Mouse (Mus musculus): ENCODE data around the gene Phlda2. TPM values are rescaled to one million over a fixed set of nuclear protein-coding genes. Genes with fewer than 3 reads are reported as not detected.
A peak's percentile ranks its signal among the peaks of the same experiment; 100 is the strongest.

Gene Phlda2
- polyA plus RNA-seq, 1 experiment from 2014 or later = 0.54 TPM

DNA sequence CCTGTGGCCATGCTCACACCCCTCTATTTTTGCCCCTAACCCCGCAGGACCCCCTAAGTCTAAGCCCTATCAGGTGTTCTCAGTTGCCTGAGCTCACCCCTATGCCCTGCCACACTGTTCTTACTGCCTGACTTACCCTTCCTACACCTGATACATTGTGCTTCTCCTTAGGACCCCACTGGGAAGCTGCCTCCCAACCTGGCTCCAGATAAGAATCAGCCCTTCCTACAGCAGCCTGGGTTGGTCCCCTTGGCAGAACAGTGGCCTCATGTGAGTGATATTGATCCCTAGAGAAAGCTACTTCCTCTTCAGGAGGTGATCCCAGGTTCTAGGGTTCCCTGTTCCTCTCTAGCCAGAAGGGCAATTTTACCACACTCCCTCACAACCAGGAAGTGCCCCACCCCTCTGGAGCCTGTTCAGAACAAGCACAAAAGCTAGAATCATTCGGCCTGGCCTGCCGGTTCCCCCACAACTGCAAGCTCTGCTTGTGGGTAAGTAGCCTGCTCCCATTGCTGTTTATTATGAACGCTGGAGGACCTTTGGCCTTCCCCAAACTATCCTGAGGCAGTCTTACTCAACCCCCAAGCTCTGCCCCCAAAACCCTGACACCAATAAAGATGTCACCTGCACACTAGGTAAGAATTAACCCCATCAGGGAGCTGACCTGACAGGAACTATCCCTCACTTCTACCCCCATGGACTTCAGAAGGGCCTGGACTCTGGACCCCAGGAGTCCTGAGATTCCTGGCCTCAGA, 29.4 kb downstream of the Phlda2 start, which contains the start of gene Slc22a18:
TSS of gene Slc22a18 (plus strand) at position 390 of the 755 bp plus-strand sequence.
- Histone ChIP-seq H3K4me1 (replicated peaks) (no peaks in the 10 kb centered on the region), H3K9ac (no peak within 1 kb of the TSS), H3K9me3 (no peaks in the 10 kb centered on the region), H3K27ac (replicated peaks) (no peak within 1 kb of the TSS), H3K27me3 (no peaks in the 10 kb centered on the region), H3K4me2 (no peak within 1 kb of the TSS), H3K36me3 (no peaks in the 10 kb centered on the region), H3K4me3 (no peak within 1 kb of the TSS)
- no peak for ATAC-seq (ENCODE audit: low FRiP score, low read depth)
- 41% methylated on average over 4 of the region's 4 CpGs for WGBS

DNA sequence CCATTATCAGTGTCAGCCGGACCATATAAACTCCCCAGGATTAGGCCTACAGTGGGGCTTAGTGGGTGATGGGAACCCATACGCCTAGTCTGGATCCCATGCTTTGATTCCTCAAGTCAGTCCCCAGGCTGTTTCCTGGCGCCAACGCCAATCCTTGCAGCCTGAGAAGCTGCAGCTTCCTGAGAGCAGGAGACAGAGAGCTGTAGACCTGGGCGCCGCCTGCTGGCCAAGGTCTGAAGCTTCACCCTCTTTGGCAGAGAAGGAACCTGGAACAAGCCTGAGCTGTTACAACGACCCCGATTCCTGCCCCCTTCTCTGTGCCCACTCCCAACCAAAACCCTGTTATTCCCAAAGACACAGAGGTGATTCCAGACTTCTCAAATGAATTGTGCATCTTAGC, 33.0 kb downstream of the Phlda2 start:
- Histone ChIP-seq H3K4me1 (replicated peaks) (peaks cover 6% of the 10 kb centered on the region; the same call in 1 of the 2 replicates), H3K9ac (no peak overlapping the region), H3K27ac (replicated peaks) (no peak overlapping the region), H3K36me3 (no peaks in the 10 kb centered on the region), H3K27me3 (peaks cover 7% of the 10 kb centered on the region; the same call in 1 of the 2 replicates), H3K9me3 (no peaks in the 10 kb centered on the region), H3K4me2 (no peak overlapping the region), H3K4me3 (no peak overlapping the region)
- ATAC-seq (ENCODE audit: low FRiP score, low read depth) = 0 out of 2 replicates have a peak, but pooled peaks have one; percentile 21
- 19% methylated on average over 8 of the region's 8 CpGs for WGBS

DNA sequence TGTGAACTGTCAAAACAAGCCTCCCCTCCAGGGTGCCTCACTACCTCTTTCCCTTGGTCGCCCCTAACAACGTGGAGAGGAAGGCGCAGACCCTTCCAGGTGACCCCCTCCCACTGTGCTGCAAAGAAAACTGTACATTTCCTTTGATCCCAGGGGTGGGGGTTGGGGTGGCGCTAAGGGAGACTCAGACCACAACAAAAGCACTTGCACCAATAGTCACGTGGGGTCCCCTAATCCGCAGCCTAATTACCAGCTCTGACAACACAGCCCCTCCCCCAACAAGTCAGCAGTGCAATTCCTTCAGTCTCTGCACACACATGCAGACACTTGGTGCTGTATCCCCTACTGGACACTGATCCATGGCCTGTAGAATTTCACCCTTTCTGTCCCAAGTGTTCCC, 35.2 kb downstream of the Phlda2 start:
- Histone ChIP-seq H3K4me1 (replicated peaks) (peaks cover 15% of the 10 kb centered on the region; the same call in 1 of the 2 replicates), H3K27ac (replicated peaks) (no peak overlapping the region), H3K9ac (no peak overlapping the region), H3K36me3 (no peaks in the 10 kb centered on the region), H3K9me3 (no peaks in the 10 kb centered on the region), H3K4me2 (no peak overlapping the region), H3K27me3 (peaks cover 9% of the 10 kb centered on the region; the same call in 1 of the 2 replicates), H3K4me3 (no peak overlapping the region)
- no peak for ATAC-seq (ENCODE audit: low FRiP score, low read depth)
- 6% methylated on average over 6 of the region's 6 CpGs for WGBS

DNA sequence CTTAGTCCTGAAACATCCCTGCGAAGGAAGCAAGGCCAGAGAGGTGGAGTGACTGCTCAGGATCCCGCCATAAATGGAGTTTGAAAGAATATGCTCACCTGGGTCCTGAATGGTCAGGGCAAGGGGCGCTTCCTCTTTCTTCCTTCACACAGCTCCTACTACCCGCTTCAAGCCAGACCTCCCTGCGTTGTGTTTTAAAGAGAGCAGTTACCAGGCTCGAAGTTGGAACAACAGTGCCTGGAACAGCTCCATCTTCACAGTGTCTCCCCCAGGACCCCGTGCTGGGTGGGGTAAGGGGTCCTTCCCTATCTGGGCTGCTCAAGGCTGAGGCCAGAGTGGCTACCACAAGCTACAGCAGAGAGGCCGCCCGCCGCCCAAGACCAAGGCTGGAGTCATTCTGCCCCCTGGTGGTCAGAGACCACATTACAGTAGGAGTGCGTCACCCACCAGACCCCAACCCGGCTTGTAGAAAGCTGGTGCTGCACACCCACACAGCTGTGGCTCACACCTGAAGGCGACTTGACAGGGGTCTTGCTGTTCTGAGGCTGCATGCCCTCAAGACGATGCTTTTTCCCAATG, 36.8 kb downstream of the Phlda2 start:
- Histone ChIP-seq H3K4me2 (no peak overlapping the region), H3K9me3 (no peaks in the 10 kb centered on the region), H3K4me3 (no peak overlapping the region), H3K36me3 (no peaks in the 10 kb centered on the region), H3K4me1 (replicated peaks) (peaks cover 15% of the 10 kb centered on the region; the same call in 1 of the 2 replicates), H3K27ac (replicated peaks) (no peak overlapping the region), H3K27me3 (peaks cover 11% of the 10 kb centered on the region), H3K9ac (no peak overlapping the region)
- ATAC-seq (ENCODE audit: low FRiP score, low read depth) = peak; percentile 27; the same call in 1 of the 2 replicates
- WGBS = 29% methylated on average over 14 of the region's 14 CpGs

GRCm38 (mm10) chr7:143464811-143465560, 38.0 kb downstream of the Phlda2 start:
- Histone ChIP-seq H3K27ac (replicated peaks) (no peak overlapping the region), H3K27me3 (peaks cover 11% of the 10 kb centered on the region), H3K9me3 (no peaks in the 10 kb centered on the region), H3K4me1 (replicated peaks) (peaks cover 15% of the 10 kb centered on the region; the same call in 1 of the 2 replicates), H3K4me3 (peak overlapping the region; percentile 33), H3K4me2 (peak overlapping the region; percentile 71), H3K36me3 (no peaks in the 10 kb centered on the region), H3K9ac (peak overlapping the region; percentile 40)
- 19% methylated on average over 56 of the region's 56 CpGs for WGBS
- peak; percentile 9; the same call in 1 of the 2 replicates for ATAC-seq (ENCODE audit: low FRiP score, low read depth)

GRCm38 (mm10) chr7:143463865-143464415, 39.0 kb downstream of the Phlda2 start:
- no peak overlapping the region for H3K27ac ChIP-seq (replicated peaks)
- 37% methylated on average over 11 of the region's 11 CpGs for WGBS
- peaks cover 15% of the 10 kb centered on the region; the same call in 1 of the 2 replicates for H3K4me1 ChIP-seq (replicated peaks)
- no peaks in the 10 kb centered on the region for H3K36me3 ChIP-seq
- no peak overlapping the region for H3K4me2 ChIP-seq
- H3K27me3 ChIP-seq = peaks cover 11% of the 10 kb centered on the region
- no peaks in the 10 kb centered on the region for H3K9me3 ChIP-seq
- H3K4me3 ChIP-seq = no peak overlapping the region
- no peak overlapping the region for H3K9ac ChIP-seq
- no peak for ATAC-seq (ENCODE audit: low FRiP score, low read depth)

- no peak overlapping the region for H3K9ac ChIP-seq
- no peak overlapping the region for H3K4me2 ChIP-seq
- H3K27ac ChIP-seq (replicated peaks) = no peak overlapping the region
- H3K36me3 ChIP-seq = no peaks in the 10 kb centered on the region
- H3K4me1 ChIP-seq (replicated peaks) = peaks cover 15% of the 10 kb centered on the region; the same call in 1 of the 2 replicates
- no peaks in the 10 kb centered on the region for H3K9me3 ChIP-seq
- H3K4me3 ChIP-seq = no peak overlapping the region
- WGBS = 77% methylated on average over 5 of the region's 5 CpGs
- ATAC-seq (ENCODE audit: low FRiP score, low read depth) = no peak
- peaks cover 11% of the 10 kb centered on the region for H3K27me3 ChIP-seq
Observed at GRCm38 (mm10) chr7:143462516-143462915, 40.4 kb downstream of the Phlda2 start.

- Histone ChIP-seq H3K9ac (no peak overlapping the region), H3K36me3 (no peaks in the 10 kb centered on the region), H3K4me1 (replicated peaks) (0 out of 2 replicates have a peak, but pooled peaks cover 15% of the 10 kb centered on the region), H3K4me3 (no peak overlapping the region), H3K9me3 (no peaks in the 10 kb centered on the region), H3K27ac (replicated peaks) (no peak overlapping the region), H3K4me2 (0 out of 2 replicates have a peak overlapping the region, but pooled peaks have one; percentile 60), H3K27me3 (peaks cover 11% of the 10 kb centered on the region)
- 51% methylated on average over 11 of the region's 11 CpGs for WGBS
- no peak for ATAC-seq (ENCODE audit: low FRiP score, low read depth)
Observed at GRCm38 (mm10) chr7:143461920-143462319, 41.0 kb downstream of the Phlda2 start.

DNA sequence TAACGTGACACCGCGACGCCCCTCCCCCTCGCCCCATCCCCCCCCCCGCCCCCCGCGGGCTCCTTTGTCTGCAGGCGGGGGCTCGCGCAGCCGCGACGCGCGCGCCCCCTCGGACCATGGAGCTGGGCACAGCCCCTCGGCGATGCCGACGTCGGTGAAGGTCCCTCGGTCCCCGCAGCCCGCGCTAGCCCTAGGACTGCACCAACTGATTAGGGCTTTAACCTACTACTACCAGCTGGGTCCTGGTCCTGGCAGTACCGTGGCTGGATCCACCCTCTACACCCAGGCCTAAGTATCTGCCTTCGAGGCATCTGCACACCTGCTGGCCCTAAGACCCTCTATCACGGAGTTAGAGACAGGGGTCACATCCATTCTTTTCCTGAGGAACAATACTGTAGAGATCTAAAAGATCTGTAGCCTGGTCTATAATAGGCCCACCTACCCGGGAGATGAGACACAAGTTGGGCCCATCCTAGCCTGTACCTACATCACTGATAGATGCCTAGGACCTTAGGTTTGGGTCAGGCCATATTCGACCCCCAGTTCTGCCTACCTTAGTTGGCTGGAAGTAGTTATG, 41.6 kb downstream of the Phlda2 start:
- peak; percentile 65 for ATAC-seq (ENCODE audit: low FRiP score, low read depth)
- Histone ChIP-seq H3K9me3 (no peaks in the 10 kb centered on the region), H3K9ac (no peak overlapping the region), H3K27me3 (peaks cover 11% of the 10 kb centered on the region), H3K36me3 (no peaks in the 10 kb centered on the region), H3K4me1 (replicated peaks) (0 out of 2 replicates have a peak, but pooled peaks cover 15% of the 10 kb centered on the region), H3K27ac (replicated peaks) (no peak overlapping the region; the same call in 1 of the 2 replicates), H3K4me2 (peak overlapping the region; percentile 60), H3K4me3 (peak overlapping the region; percentile 48)
- WGBS = 43% methylated on average over 29 of the region's 32 CpGs

DNA sequence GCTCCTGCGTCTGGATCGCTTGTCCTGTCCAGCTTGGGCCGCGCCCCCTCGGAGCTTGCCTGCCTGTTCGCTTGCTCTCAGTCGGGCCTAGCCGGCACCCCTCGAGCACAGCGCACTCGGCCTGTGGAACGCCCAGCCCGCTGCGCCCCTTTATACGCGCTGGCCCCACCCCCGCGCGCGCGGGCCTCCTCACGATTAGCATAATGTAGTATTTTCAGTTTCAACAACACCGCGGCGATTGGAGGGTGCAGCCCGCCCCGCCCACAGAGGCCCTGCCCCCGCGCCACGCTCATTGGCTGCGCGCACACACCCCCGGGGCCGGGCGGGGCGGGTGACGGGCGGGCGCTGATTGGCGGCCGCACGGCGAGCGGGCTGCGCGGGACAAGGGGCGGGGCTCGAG, 42.1 kb downstream of the Phlda2 start, which contains the start of gene Cdkn1c:
TSS of gene Cdkn1c (minus strand) at position 177 of the 400 bp plus-strand sequence.
- Histone ChIP-seq H3K4me3 (peak within 1 kb of the TSS; percentile 48), H3K4me2 (peak within 1 kb of the TSS; percentile 60), H3K9me3 (no peaks in the 10 kb centered on the region), H3K4me1 (replicated peaks) (0 out of 2 replicates have a peak, but pooled peaks cover 12% of the 10 kb centered on the region), H3K36me3 (no peaks in the 10 kb centered on the region), H3K27me3 (peaks cover 8% of the 10 kb centered on the region; the same call in 1 of the 2 replicates), H3K9ac (peak within 1 kb of the TSS; percentile 50), H3K27ac (replicated peaks) (peak within 1 kb of the TSS; percentile 56)
- WGBS = 31% methylated on average over 43 of the region's 48 CpGs
- peak; percentile 91 for ATAC-seq (ENCODE audit: low FRiP score, low read depth)

All from hindbrain, embryonic 15.5 days (tissue).